Mouse (Mus musculus): ENCODE data around the gene Cd79b.

DNA sequence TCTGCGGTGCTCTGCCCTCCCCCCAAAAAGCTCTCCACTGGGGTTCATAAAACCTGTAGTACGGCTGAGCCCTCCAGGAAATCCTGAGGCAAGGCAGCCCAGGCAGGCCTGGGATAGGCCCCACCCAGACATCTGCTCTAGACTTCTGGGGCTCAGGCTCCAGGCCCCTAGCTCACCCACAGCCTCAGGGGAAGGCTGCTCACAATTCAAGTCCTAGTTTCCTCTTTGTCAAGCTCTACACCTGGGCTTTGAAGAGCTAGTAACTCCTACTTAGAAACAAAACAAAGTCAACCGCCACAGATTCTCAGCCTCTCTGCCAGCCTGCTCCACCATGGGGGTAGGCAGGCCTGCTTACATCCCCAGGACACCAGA is 45.5 kb downstream of the Cd79b start:
- no peak for TF ChIP-seq CTCF (IDR thresholded peaks at IDR 0.05; ENCODE audit: insufficient read depth, low read length)
- no peak for TF ChIP-seq POLR2A (IDR thresholded peaks at IDR 0.05; ENCODE audit: borderline replicate concordance, extremely low read depth, low read depth, low read length)

All from lung, adult 2 months (tissue).